13 mouse cellular contexts compared by ENCODE assay signal in genomic region chr15:8963323-8963722, GRCm38 (mm10). TPM values are rescaled to one million over a fixed set of nuclear protein-coding genes. Genes with fewer than 3 reads are reported as not detected.
A peak's percentile ranks its signal among the peaks of the same experiment; 100 is the strongest.
DNase-seq lines count a peak whose midpoint lies in the region.
"Had no signal": no experiment of that assay in that cellular context is flagged by ENCODE, and none has a peak within 500 bp of the region (broad histone marks: within the 10 kb centered on the region; RNA-seq: fewer than 3 reads in every experiment).

No protein-coding gene starts in this region.

- DNase-seq in heart, adult 11 months, result peak; percentile 58
- no peak for DNase-seq in heart, adult 18-20 months
- peak; percentile 5 for DNase-seq in right cerebral cortex, adult 18-20 months
- no peak for DNase-seq in right cerebral cortex, postnatal 36 days (ENCODE audit: low spot score in 2 of 2)
- DNase-seq in embryonic facial prominence, embryonic 10.5 days (ENCODE audit: low spot score), result peak; percentile 19
- DNase-seq in yolk sac, embryonic 10.5 days (ENCODE audit: low spot score), result peak; percentile 15
- no peak for DNase-seq in heart, embryonic 10.5 days (ENCODE audit: low spot score)
- no peak for DNase-seq in testis, postnatal 14 days (ENCODE audit: low spot score)
- DNase-seq: cerebellum, adult 11 months; layer of hippocampus, adult 9-11 months had no signal

- no peaks in the 10 kb centered on the region for H3K27me3 ChIP-seq in embryonic facial prominence, embryonic 10.5 days (replicated peaks; ENCODE audit: low read depth, poor library complexity, severe bottlenecking)
- no peaks in the 10 kb centered on the region for H3K27me3 ChIP-seq in heart, embryonic 10.5 days (ENCODE audit: insufficient read depth, poor library complexity, severe bottlenecking)
- H3K27me3 ChIP-seq: heart, embryonic 13.5 days; neural tube, embryonic 13.5 days had no signal

- no peaks in the 10 kb centered on the region for H3K36me3 ChIP-seq in embryonic facial prominence, embryonic 10.5 days (replicated peaks)
- H3K36me3 ChIP-seq in heart, embryonic 10.5 days, result no peaks in the 10 kb centered on the region
- H3K36me3 ChIP-seq: G1E; heart, embryonic 13.5 days; neural tube, embryonic 13.5 days had no signal

- no peak overlapping the region for H3K4me3 ChIP-seq in embryonic facial prominence, embryonic 10.5 days
- H3K4me3 ChIP-seq in heart, embryonic 10.5 days, result no peak overlapping the region
- H3K4me3 ChIP-seq: heart, embryonic 13.5 days; neural tube, embryonic 13.5 days had no signal

- WGBS in embryonic facial prominence, embryonic 10.5 days, result 69% methylated on average over 2 of the region's 2 CpGs
- WGBS in heart, embryonic 10.5 days, result 50% methylated on average over 2 of the region's 2 CpGs

- peaks cover 10% of the 10 kb centered on the region for H3K4me1 ChIP-seq in embryonic facial prominence, embryonic 10.5 days
- no peaks in the 10 kb centered on the region for H3K4me1 ChIP-seq in heart, embryonic 10.5 days
- H3K4me1 ChIP-seq: neural tube, embryonic 13.5 days had no signal

- no peaks in the 10 kb centered on the region for H3K9me3 ChIP-seq in embryonic facial prominence, embryonic 10.5 days
- H3K9me3 ChIP-seq in heart, embryonic 10.5 days, result no peaks in the 10 kb centered on the region
- H3K9me3 ChIP-seq: G1E; heart, embryonic 13.5 days; neural tube, embryonic 13.5 days had no signal

- no peak overlapping the region for H3K27ac ChIP-seq in embryonic facial prominence, embryonic 10.5 days (replicated peaks)
- H3K27ac ChIP-seq in heart, embryonic 10.5 days, result no peak overlapping the region
- H3K27ac ChIP-seq: heart, embryonic 13.5 days; neural tube, embryonic 13.5 days had no signal

RNA-seq across cellular contexts. Expression of gene Ranbp3l, which starts 4.4 kb away (rescaled TPM):
- total RNA-seq in heart, adult 18-20 months (2021), result not detected
- polyA plus RNA-seq in embryonic facial prominence, embryonic 10.5 days (2016; fragmentation: Nextera tagmentation; extraction: Ambion mirVana), result 0.05 and 0.16 TPM in 2 replicates
- 0.12 and 0.28 TPM in 2 replicates for polyA plus RNA-seq in heart, embryonic 10.5 days (2016; fragmentation: Nextera tagmentation; extraction: Ambion mirVana)
- polyA plus RNA-seq: G1E had no signal

Comparison
In these comparisons a context has a peak if more than half of its experiments do, and no peak if none do; other contexts are left out.
1. DNase-seq: peak in heart, adult 11 months (single experiment), right cerebral cortex, adult 18-20 months (single experiment), embryonic facial prominence, embryonic 10.5 days (single experiment) and yolk sac, embryonic 10.5 days (single experiment); none in heart, adult 18-20 months (0 of 2), right cerebral cortex, postnatal 36 days (0 of 2), heart, embryonic 10.5 days (single experiment) and testis, postnatal 14 days (single experiment).